ENCODE assay signal across 7 mouse cellular contexts in the genomic region with DNA sequence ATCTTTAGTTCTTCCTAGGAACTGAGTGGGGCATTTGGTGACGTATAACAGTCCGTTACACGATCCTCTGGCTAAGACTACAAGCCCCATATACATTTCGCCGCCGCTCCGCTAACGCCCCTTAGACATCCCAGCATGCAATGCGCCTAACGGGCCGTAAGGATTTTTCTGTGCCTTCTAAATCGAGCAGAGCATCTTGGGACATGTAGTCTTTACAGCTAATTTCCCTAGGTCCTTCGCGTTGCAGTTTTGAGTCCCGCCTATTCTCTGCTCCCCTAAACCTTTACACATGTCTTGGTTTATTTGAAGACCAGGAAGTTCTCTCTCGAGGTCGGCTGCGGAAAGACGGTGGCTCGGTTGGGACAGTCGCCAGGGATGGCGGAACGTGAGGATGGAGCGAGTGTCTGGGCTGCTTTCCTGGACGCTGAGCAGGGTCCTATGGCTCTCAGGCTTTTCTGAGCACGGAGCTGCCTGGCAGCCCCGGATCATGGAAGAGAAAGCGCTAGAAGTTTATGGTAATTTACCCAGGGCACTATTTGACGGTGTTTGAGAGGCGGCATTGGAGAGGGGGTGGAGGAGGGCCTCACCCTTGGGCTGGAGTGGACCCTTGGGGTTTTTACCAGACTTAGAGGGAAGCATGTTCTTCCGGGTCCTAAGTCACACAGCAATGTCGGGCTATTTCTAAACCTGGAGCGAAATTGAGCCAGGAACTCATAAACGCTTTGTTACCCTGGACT. TPM values are rescaled to one million over a fixed set of nuclear protein-coding genes. Genes with fewer than 3 reads are reported as not detected.
DNase-seq lines count a peak whose midpoint lies in the region; ATAC-seq lines count a peak whose summit lies in the region.

A gene (minus strand): TSS at position 132 of the 737 bp plus-strand sequence.
A gene (plus strand): TSS at position 156 of the 737 bp plus-strand sequence.

- peak within 1 kb of the TSS; percentile 70 for H3K4me2 ChIP-seq in intestine, embryonic 16.5 days (ENCODE audit: low read depth, low read length)
- peak within 1 kb of the TSS; percentile 77 for H3K4me2 ChIP-seq in midbrain, embryonic 11.5 days

- H3K36me3 ChIP-seq in intestine, embryonic 16.5 days (ENCODE audit: control insufficient read depth, insufficient read depth, low read length), result 0 out of 2 replicates have a peak, but pooled peaks cover 3% of the 10 kb centered on the region
- H3K36me3 ChIP-seq in midbrain, embryonic 11.5 days (ENCODE audit: control insufficient read depth, insufficient read depth, low read length), result no peaks in the 10 kb centered on the region

- under 1% methylated on average over 34 of the region's 34 CpGs for WGBS in intestine, embryonic 16.5 days
- 3% methylated on average over 34 of the region's 34 CpGs for WGBS in midbrain, embryonic 11.5 days

- H3K4me1 ChIP-seq in intestine, embryonic 16.5 days (ENCODE audit: control insufficient read depth, insufficient read depth, low read length), result peaks cover 19% of the 10 kb centered on the region
- peaks cover 23% of the 10 kb centered on the region for H3K4me1 ChIP-seq in midbrain, embryonic 11.5 days (ENCODE audit: control insufficient read depth, insufficient read depth, low read length)

- H3K27me3 ChIP-seq in intestine, embryonic 16.5 days (replicated peaks; ENCODE audit: control insufficient read depth, insufficient read depth, low read length), result no peaks in the 10 kb centered on the region
- H3K27me3 ChIP-seq in midbrain, embryonic 11.5 days (ENCODE audit: control insufficient read depth, insufficient read depth, low read length), result no peaks in the 10 kb centered on the region

- H3K27ac ChIP-seq in intestine, embryonic 16.5 days (ENCODE audit: low read length), result peak within 1 kb of the TSS; percentile 75
- H3K27ac ChIP-seq in midbrain, embryonic 11.5 days (ENCODE audit: low read depth, low read length), result peak within 1 kb of the TSS; percentile 37

- no peaks in the 10 kb centered on the region for H3K9me3 ChIP-seq in intestine, embryonic 16.5 days (ENCODE audit: control insufficient read depth, low read length)
- H3K9me3 ChIP-seq in midbrain, embryonic 11.5 days (ENCODE audit: control insufficient read depth, low read length), result no peaks in the 10 kb centered on the region

- intact Hi-C loops in left cerebral cortex, postnatal 36 days (cut with DNase I), result no loop called here

- H3K9ac ChIP-seq in intestine, embryonic 16.5 days (ENCODE audit: low read depth, low read length), result peak within 1 kb of the TSS; percentile 77
- H3K9ac ChIP-seq in midbrain, embryonic 11.5 days (ENCODE audit: low read length), result peak within 1 kb of the TSS; percentile 72

- peak within 1 kb of the TSS; percentile 73 for H3K4me3 ChIP-seq in intestine, embryonic 16.5 days (ENCODE audit: low read length)
- peak within 1 kb of the TSS; percentile 47 for H3K4me3 ChIP-seq in midbrain, embryonic 11.5 days (ENCODE audit: low read depth, low read length)

- peak; percentile 94 for DNase-seq in adrenal gland, adult 8-10 months
- DNase-seq in embryo, embryonic 9.5 days (ENCODE audit: extremely low spot score), result peak; percentile 91
- peak; percentile 71 to 91 for DNase-seq in gastrocnemius, postnatal 4 days (ENCODE audit: low spot score in 2 of 2)
- peak; percentile 92 to 93 for DNase-seq in left cerebral cortex, postnatal 36 days (ENCODE audit: low spot score in 2 of 2)
- peak; percentile 99 for DNase-seq in midbrain, embryonic 11.5 days (ENCODE audit: low spot score, missing footprints)
- peak; percentile 95 for DNase-seq in skeletal muscle tissue, adult 2 months (ENCODE audit: low read depth, low spot score)

- ATAC-seq in intestine, embryonic 16.5 days, result peak; percentile 83
- ATAC-seq in midbrain, embryonic 11.5 days (ENCODE audit: low FRiP score), result peak; percentile 63

RNA-seq across cellular contexts. Expression of the first gene that starts in this region (rescaled TPM):
- total RNA-seq in adrenal gland, adult 8-10 months (2022), result 100 to 1,000 TPM; 116 to 172 (median 143) TPM
- total RNA-seq in gastrocnemius, postnatal 4 days (2021), result 10 to 100 TPM; 71.9 to 77.6 TPM
- 149 and 155 TPM in 2 replicates for polyA plus RNA-seq in intestine, embryonic 16.5 days (2015; fragmentation: Nextera tagmentation; extraction: Ambion mirVana)
- total RNA-seq in left cerebral cortex, postnatal 36 days (2021), result 10 to 100 TPM; 71.1 to 76.1 TPM
- 147 and 150 TPM in 2 replicates for polyA plus RNA-seq in midbrain, embryonic 11.5 days (2014; fragmentation: Nextera tagmentation; extraction: Ambion mirVana)

RNA-seq across cellular contexts. Expression of the second gene that starts in this region (rescaled TPM):
- 10 to 100 TPM; 63.2 to 79.3 (median 71.1) TPM for total RNA-seq in adrenal gland, adult 8-10 months (2022)
- 10 to 100 TPM; 50.4 to 57.5 TPM for total RNA-seq in gastrocnemius, postnatal 4 days (2021)
- polyA plus RNA-seq in intestine, embryonic 16.5 days (2015; fragmentation: Nextera tagmentation; extraction: Ambion mirVana), result 203 and 219 TPM in 2 replicates
- 10 to 100 TPM; 26.4 to 28.0 TPM for total RNA-seq in left cerebral cortex, postnatal 36 days (2021)
- 156 and 171 TPM in 2 replicates for polyA plus RNA-seq in midbrain, embryonic 11.5 days (2014; fragmentation: Nextera tagmentation; extraction: Ambion mirVana)

Comparison
In these comparisons a context has a peak if more than half of its experiments do, and no peak if none do; other contexts are left out.
1. Peak in every context shown above with its lines: DNase-seq, ATAC-seq, H3K4me3 ChIP-seq and H3K27ac ChIP-seq.